Mouse (Mus musculus) lung, adult 2 months (tissue): Measurements from ENCODE around the gene Lcp2.

Experiments used
- CTCF ChIP-seq: fragments of 200-500 bp; IDR thresholded peaks from 2 replicates; pipeline ENCODE4 v1.5.1; 2011; ENCODE audit warnings: mild to moderate bottlenecking, low read length, control low read depth; ENCODE audit not compliant: insufficient read depth
- POLR2A ChIP-seq: fragments of 200-500 bp; IDR thresholded peaks from 2 replicates; pipeline ENCODE4 v1.6.1; 2011; ENCODE audit warnings: low read depth, mild to moderate bottlenecking, control low read depth, low read length, borderline replicate concordance; ENCODE audit errors: extremely low read depth

- TF ChIP-seq POLR2A, result no peak
- no peak for TF ChIP-seq CTCF
These were observed 78.1 kb downstream of the Lcp2 start for GRCm38 (mm10) chr11:34124852-34125251.
